Mouse (Mus musculus): ENCODE measurements around the gene Flt1. TPM values are rescaled to one million over a fixed set of nuclear protein-coding genes. Genes with fewer than 3 reads are reported as not detected.

Flt1 gene
- total RNA-seq (2023; ENCODE audit: inconsistent age), result 0.09 TPM in 1 of 4 replicates, not detected in the others

GRCm38 (mm10) chr5:147725831-147726700 lies at the start of gene Flt1:
Gene Flt1, minus strand, starts transcription at chr5:147726011.

Other genes with a start within 250 kb of the Flt1 start
- 66.6 to 83.7 TPM (median 77.6 TPM) in 4 replicates for gene Pomp, start 134.4 kb upstream of the Flt1 start, total RNA-seq (2023; ENCODE audit: inconsistent age)
- gene Slc46a3, start 168.8 kb upstream of the Flt1 start, total RNA-seq (2023; ENCODE audit: inconsistent age), result 19.4 to 23.2 TPM (median 19.8 TPM) in 4 replicates
- 0.15 to 0.30 TPM (median 0.19 TPM) in 3 of 4 replicates, not detected in the other for gene Mtus2, start 231.3 kb upstream of the Flt1 start, total RNA-seq (2023; ENCODE audit: inconsistent age)

Measured in B cell, adult (primary cell).